Mouse (Mus musculus): ENCODE results near the gene Tmem74b. TPM values are rescaled to one million over a fixed set of nuclear protein-coding genes. Genes with fewer than 3 reads are reported as not detected.
A peak's percentile ranks its signal among the peaks of the same experiment; 100 is the strongest.

The Tmem74b gene
- 10 to 100 TPM; 29.3 to 30.3 TPM for total RNA-seq (2021)

- no peak for DNase-seq
- intact Hi-C loops (cut with DNase I) = loop anchor here (10.0 kb wide), 1 partner anchor 197 kb away; no protein-coding TSS in a partner anchor
Measured at GRCm38 (mm10) chr2:151701231-151702145, at the start of gene Tmem74b. Tmem74b (plus strand) TSS chr2:151702008.

- DNase-seq = no peak
- intact Hi-C loops (cut with DNase I) = no loop called here
Measured at GRCm38 (mm10) chr2:151652053-151652452, 49.8 kb upstream of the Tmem74b start.

GRCm38 (mm10) chr2:151668433-151668832 lies 33.4 kb upstream of the Tmem74b start, which contains the start of gene Rad21l:
Rad21l (minus strand) TSS chr2:151668533.
- intact Hi-C loops (cut with DNase I) = no loop called here
- DNase-seq = no peak

- DNase-seq = peak; percentile 6
- intact Hi-C loops (cut with DNase I) = loop anchor here (10.0 kb wide), 1 partner anchor 175 kb away; the partner anchor contains the start of gene Nsfl1c
Measured at GRCm38 (mm10) chr2:151670026-151670967, 31.5 kb upstream of the Tmem74b start.

- intact Hi-C loops (cut with DNase I) = loop anchor here (10.0 kb wide), 1 partner anchor 176 kb away; the partner anchor contains the start of gene Nsfl1c
- peak; percentile 14 for DNase-seq
Measured at GRCm38 (mm10) chr2:151670968-151671329, 30.9 kb upstream of the Tmem74b start.

- intact Hi-C loops (cut with DNase I) = loop anchor here (10.0 kb wide), 1 partner anchor 181 kb away; the partner anchor contains the start of gene Nsfl1c
- no peak for DNase-seq
Measured at GRCm38 (mm10) chr2:151676234-151676633, 25.6 kb upstream of the Tmem74b start.

GRCm38 (mm10) chr2:151682357-151682756 lies 19.5 kb upstream of the Tmem74b start:
- peak; percentile 51 for DNase-seq

GRCm38 (mm10) chr2:151682976-151683375 lies 18.8 kb upstream of the Tmem74b start:
- intact Hi-C loops (cut with DNase I) = loop anchor here (10.0 kb wide), 1 partner anchor 108 kb away; the partner anchor contains the start of gene Sdcbp2
- no peak for DNase-seq

More at GRCm38 (mm10) chr2:151682357-151682756, 19.5 kb upstream of the Tmem74b start:
- intact Hi-C loops (cut with DNase I) = loop anchor here (10.0 kb wide), 1 partner anchor 108 kb away; the partner anchor contains the start of gene Sdcbp2

GRCm38 (mm10) chr2:151702146-151702850 lies 490 bp downstream of the Tmem74b start:
- intact Hi-C loops (cut with DNase I) = loop anchor here (10.0 kb wide), 1 partner anchor 197 kb away; no protein-coding TSS in a partner anchor
- DNase-seq = peak; percentile 48

GRCm38 (mm10) chr2:151702851-151703190 lies 1.0 kb downstream of the Tmem74b start:
- intact Hi-C loops (cut with DNase I) = loop anchor here (10.0 kb wide), 1 partner anchor 198 kb away; no protein-coding TSS in a partner anchor

GRCm38 (mm10) chr2:151712647-151713046 lies 10.8 kb downstream of the Tmem74b start:
- intact Hi-C loops (cut with DNase I) = no loop called here
- no peak for DNase-seq

More at GRCm38 (mm10) chr2:151702851-151703190, 1.0 kb downstream of the Tmem74b start:
- DNase-seq = peak; percentile 24

- intact Hi-C loops (cut with DNase I) = no loop called here
- DNase-seq = no peak
Measured at GRCm38 (mm10) chr2:151715526-151715925, 13.7 kb downstream of the Tmem74b start.

GRCm38 (mm10) chr2:151716318-151717055 lies 14.7 kb downstream of the Tmem74b start:
- intact Hi-C loops (cut with DNase I) = no loop called here
- no peak for DNase-seq

- intact Hi-C loops (cut with DNase I) = no loop called here
- DNase-seq = no peak
Measured at GRCm38 (mm10) chr2:151724094-151724493, 22.3 kb downstream of the Tmem74b start.

- DNase-seq = no peak
- intact Hi-C loops (cut with DNase I) = no loop called here
Measured at GRCm38 (mm10) chr2:151733151-151733865, 31.5 kb downstream of the Tmem74b start.

GRCm38 (mm10) chr2:151735422-151735821 lies 33.6 kb downstream of the Tmem74b start:
- intact Hi-C loops (cut with DNase I) = no loop called here
- DNase-seq = no peak

GRCm38 (mm10) chr2:151738460-151738859 lies 36.7 kb downstream of the Tmem74b start:
- no peak for DNase-seq
- intact Hi-C loops (cut with DNase I) = no loop called here

- no peak for DNase-seq
- intact Hi-C loops (cut with DNase I) = no loop called here
Measured at GRCm38 (mm10) chr2:151739081-151739480, 37.3 kb downstream of the Tmem74b start.
